Mouse (Mus musculus): ENCODE results near the gene Cdca7.

GRCm38 (mm10) chr2:72426776-72427175, 49.2 kb upstream of the Cdca7 start:
- TF ChIP-seq GATA1 (IDR thresholded peaks at IDR 0.05; ENCODE audit: borderline replicate concordance, low read length): no peak
- TF ChIP-seq FLI1 (IDR thresholded peaks at IDR 0.05; ENCODE audit: low read length): no peak
